Mouse (Mus musculus) fat pad, adult 2 months (tissue): ENCODE data around the gene Tex261.

Experiments used
- DNase-seq: peaks from one replicate; pipeline ENCODE4 v3.0.0-alpha.2; 2011; ENCODE audit warnings: low read depth, low spot score; ENCODE audit errors: extremely low read depth

Gene Tex261

DNA sequence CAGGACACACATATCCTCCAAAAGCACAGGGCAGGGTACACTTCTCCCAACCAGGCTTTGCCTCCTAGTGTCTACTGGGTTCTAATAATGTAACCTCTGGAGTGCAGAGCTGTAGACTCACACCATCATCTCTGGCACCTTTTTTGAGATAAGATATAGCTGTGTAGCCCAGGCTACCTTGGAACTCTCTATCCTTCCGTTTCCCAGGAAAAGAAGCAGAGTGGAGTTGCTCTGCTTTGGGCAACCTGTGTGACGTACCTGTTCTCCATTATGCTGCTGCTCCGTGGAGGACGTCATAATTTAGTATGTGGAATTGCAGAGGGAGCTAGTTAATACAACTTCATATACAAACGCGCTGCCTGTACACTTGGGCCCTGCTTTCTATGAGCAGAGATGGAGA lies 13.3 kb downstream of the Tex261 start, which contains the start of gene Ankrd53:
Ankrd53 (plus strand) TSS at position 301 of the 400 bp plus-strand sequence.
- DNase-seq = no peak

DNA sequence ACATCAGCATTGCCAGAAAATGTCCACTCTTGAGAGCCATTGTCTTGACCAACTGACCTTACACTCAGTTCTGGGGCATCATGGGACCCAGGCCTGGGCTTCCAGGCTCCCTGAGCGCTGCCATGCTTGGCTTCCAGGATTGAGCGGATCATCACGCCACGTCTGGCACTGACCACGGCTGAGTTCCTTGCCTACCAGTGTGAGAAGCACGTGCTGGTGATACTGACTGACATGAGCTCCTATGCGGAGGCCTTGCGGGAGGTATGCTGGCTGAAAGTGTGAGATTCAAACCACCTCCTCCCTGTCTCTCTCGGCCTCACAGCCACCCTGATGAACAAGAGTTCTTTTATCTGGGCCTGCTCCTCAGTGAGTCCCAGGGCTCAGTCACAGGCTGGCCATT lies 19.6 kb downstream of the Tex261 start:
- DNase-seq = no peak

DNA sequence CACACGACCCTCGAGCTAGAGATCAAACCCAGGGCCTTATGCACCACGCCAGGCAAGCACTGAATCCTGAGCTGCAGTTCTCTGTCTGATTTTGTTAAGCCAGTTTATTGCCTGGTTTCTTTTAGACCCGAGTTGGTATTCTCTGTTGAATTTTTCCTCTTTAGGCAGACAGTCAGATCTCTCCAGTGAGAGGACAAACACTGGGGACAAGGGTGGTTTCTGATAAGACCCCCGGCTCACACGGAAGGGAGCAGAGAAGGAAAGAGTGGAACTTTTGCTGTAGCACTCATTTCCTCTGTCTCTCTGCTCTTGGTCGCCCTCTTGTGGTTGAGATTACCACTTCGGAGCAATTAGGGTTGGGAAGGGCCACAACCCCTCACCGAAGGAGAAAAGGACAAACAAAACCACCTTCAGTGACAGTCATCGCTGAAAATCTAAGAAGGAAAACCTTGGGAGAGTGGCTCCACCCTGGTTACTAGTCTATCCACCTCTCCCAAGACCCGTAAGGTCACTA lies 25.4 kb downstream of the Tex261 start:
- DNase-seq = no peak

DNA sequence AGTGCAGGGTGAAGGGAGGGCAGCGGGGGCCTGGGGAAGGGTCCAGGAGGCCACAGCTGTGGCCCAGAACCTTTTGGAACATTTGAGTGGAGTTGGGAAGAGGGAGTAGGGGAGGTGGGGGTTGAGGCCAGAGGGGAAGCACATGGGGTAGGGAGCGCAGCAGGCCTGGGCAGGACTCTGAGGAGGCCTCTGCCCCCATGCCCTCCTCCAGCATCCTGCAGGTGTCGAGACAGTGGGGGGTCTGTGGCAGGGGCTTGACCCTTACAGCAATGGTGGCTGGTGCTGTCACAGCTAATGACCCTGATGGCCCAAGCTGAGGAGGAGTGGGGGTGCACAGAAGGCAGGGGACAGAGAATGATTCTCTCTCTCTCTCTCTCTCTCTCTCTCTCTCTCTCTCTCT lies 26.3 kb downstream of the Tex261 start:
- no peak for DNase-seq

DNA sequence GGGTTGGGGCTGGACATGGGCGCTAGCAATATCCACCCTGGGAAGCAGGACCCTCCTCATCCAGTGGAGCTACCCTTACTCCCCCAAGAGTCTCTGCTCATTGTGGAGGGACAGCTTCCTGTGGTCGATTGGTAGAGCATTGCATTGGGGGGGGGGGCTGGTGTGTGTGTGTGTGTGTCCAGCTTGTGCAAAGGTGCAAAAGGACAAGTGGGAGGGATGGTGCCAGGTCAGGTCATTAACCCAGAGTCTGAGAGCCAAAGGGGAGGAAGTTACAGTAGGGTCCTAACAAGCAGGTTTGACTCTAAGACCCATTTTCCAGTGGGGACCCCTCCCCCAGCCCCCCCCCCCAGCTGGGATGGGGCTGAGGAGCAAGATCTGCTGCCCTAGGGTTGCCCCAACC lies 30.1 kb downstream of the Tex261 start:
- DNase-seq = no peak

DNA sequence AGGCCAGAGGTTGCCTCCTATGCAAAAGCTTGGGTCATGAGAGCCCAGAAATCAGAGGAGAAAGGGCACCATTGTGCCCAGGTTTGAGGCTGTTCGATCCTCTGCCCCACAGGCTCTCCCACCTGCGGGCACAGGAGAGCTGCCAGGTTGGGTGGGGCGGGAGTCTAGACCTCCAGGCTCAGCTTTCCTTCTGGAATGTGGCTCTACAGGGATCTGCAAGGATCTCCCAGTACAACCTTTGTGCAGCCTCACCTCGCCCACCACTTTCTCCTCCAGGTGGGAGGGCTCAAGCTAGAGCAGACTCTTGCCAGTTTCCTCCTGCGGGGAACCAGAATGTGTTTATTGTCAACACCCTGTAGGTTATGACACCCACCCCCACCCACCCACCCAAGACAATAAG lies 31.1 kb downstream of the Tex261 start:
- DNase-seq = peak; percentile 16

DNA sequence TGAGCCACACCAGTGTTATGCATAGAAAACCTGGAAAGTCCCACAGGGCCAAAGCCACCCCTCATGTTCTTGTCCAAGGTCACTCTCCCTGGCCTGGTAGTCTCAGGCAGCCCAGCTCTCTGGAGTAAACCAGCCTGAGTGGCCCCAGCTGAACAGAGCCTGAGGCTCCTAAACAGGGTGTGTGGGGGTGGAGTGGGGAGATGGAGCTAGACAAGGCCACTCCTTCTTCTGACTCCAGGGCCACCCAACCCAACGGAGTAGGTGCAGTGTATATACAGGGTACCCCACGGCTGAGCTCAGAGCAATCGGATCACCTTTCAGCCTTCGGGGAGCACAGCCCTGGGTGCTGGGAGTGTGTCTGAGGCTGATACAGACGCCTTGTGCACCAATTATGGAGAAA lies 31.5 kb downstream of the Tex261 start:
- no peak for DNase-seq

DNA sequence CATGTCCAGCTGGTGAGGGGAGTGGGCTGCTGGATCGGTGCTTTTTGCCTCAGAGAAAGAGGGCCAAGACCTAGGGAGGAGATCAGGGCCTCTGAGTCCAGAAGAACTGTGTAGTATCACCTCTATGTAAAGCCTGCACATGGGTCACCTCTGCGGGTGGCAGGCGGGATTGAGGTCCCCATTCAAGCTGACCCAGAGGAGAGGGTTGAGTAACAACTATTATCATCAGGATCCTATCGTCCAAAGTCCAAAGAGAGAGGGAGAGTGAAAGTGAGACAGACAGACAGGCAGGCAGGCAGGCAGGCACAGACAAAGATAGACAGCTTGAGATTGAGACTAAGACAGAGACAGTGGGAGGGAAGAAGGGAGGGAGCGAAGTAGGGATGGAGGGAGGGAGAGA lies 32.4 kb downstream of the Tex261 start:
- no peak for DNase-seq

DNA sequence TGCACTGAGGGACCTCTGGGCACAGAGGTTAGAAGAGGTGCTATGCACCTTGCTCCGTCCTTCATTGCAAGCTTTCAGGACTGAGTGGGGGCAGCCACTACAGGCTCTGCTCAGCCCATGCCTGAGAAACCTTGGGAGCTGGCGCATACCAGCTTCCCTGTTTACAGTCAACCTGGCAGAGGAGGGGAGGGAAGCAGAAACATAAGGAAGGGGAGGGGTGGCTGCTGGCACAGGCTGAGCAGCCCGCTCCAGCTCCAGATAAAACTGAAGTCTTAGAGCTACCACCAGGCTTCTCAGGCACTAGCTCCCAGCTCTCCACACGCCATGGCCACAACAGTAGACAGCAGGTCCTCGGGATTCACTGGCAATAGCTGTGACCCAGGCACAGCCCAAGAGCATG lies 32.9 kb downstream of the Tex261 start, which contains the start of gene Atp6v1b1:
Atp6v1b1 (plus strand) TSS at position 230 of the 400 bp plus-strand sequence.
- DNase-seq = no peak

DNA sequence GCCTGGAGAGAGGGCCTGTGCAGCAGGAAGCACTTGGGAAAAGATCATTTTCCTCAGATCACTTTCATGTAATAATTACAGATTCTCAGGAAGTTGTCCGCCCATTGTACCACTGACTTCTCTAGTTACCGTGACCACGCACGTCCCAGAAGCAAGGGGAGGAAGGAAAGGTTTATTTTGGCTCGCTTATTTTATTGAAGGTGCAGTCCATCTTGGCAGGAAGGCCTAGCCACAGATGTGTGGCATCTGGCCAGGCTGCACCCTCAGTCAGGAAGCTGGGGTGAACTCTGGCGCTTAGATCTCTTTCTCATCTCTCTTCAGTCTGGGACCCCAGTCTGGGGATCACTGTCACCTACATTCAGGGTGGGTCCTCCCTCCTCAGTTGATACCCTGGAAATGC lies 37.0 kb downstream of the Tex261 start:
- no peak for DNase-seq

DNA sequence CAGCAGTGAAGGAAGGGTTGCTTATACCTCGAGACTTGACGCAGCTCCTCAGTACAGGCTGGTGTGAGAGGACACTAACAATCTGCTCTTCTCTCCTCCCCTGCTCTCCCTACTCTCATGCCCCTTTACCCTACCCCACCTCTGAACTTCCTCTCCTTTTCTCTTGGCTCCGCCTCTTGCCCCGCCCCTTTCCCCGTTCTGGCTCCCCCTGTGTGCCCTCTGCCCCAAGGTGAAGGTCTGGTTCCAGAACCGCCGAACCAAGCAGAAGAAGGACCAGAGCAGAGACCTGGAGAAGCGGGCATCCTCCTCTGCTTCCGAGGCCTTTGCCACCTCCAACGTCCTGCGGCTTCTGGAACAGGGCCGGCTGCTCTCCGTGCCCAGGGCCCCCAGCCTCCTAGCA lies 38.3 kb downstream of the Tex261 start:
- DNase-seq = no peak

DNA sequence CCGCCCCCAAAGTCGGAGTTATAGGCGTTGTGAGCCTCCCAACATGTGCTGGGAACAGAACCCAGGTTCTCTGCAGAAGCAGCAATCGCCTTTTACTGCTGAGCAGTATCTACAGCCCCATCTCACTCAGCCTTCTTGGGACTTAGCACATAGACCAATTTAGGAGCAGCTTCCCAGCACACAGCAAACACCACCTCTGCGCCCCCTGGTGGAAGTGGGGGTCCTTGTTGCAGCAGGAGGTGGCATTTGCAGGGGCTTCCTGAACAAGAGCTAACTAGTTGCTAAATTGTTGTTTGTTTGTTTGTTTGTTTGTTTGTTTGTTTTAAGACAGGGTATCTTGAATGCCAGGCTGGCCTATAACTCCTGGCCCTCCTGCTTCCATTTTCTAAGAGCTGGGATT lies 44.5 kb downstream of the Tex261 start:
- no peak for DNase-seq

DNA sequence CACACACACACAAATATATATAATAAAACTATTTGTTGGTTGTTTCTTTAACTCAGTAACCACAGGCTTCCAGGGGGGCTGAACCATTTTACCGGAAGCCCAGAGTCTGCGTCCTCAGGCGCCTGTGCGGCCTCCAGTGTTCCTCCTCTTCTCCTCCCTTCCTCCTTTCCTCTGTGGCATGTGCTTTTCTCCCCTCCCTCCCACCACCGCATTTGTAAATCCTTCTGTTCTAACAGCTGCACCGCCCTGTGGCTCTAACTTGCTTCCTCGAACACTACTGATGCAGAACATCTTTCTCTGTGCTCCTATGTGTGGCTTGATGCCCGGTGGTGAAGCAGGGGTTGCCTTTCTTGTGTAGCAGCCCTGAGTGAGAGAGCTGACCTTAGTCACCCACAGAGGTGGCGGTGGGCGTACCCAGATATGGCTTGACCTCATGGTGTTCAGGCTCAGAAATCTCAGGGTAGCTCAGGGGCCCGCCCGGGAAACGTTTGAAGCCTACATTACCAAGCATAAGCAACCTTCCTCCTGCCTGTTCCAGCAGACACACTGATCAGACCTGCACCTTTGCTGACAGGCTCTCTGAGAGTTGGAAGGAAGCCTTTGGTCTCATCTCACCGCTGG lies 46.2 kb downstream of the Tex261 start:
- DNase-seq = no peak

DNA sequence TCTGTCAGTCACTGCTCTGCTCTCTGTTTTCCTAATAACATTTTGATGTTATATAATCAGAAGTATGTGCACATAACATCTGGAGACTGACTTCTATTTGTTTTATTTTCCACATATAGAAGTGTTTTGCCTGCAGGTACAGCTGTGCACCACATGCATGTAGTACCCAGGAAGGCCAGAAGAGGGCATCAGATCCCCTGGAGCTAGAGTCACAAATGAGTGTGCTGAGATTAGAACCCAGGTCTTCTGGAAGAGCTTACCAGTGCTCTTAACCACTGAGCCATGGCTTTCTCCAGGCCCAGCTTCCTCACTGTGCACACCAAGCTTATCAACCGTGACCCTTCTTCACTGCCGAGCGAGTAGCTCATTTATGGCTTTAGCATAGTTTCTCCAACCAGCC lies 47.1 kb downstream of the Tex261 start:
- DNase-seq = no peak

DNA sequence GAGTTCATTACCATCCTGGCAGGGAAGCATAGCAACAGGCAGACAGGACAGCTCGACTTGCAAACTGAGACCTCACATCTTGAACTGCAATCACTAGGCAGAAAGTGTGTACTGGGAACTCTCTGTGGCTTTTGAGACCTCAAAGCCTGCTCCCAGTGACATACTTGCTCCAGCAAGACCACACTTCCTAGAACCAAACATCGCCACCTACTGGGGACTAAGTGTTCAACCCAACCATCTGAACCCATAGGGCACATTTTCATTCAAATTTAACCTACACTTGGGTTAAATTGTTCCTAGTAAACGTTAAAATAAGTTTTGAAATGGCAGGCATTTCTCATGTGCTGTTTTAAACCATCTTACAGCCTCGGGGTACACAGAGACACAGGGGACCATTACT lies 48.4 kb downstream of the Tex261 start:
- no peak for DNase-seq

DNA sequence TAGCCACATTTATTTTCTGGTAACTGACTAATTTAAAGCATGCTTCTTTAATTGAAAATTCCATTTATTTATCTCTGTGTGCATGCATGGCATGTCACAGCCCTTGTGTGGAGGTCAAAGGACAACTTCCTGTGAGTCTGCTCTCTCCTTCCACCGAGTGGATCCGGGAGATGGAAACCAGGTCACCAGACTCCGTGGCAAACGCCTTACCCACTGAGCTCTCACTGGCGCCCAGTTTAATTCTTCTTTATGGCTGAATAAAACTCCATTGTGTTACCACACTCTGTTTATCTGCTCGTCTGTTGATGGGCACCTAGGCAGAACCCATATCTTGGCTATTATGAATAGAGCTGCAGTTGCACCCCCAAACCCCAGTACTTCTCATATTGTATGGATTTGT lies 53.1 kb downstream of the Tex261 start:
- DNase-seq = no peak
